Mouse (Mus musculus): ENCODE results near the gene Map3k7cl.

GRCm38 (mm10) chr16:87642234-87642633 is 89.1 kb downstream of the Map3k7cl start:
- TF ChIP-seq CTCF (IDR thresholded peaks at IDR 0.05; ENCODE audit: control insufficient read depth, insufficient read depth, insufficient replicate concordance, low read depth, low read length) (no peak), POLR2A (IDR thresholded peaks at IDR 0.05; ENCODE audit: control insufficient read depth, low read depth, low read length) (no peak)

Data from testis, adult 2 months (tissue).